Mouse (Mus musculus) kidney, adult 2 months (tissue): ENCODE measurements around the gene Btbd18.

ENCODE experiments used
- CTCF ChIP-seq: fragments of 200-500 bp; conservative IDR thresholded peaks from 2 replicates; pipeline ENCODE4 v1.5.1; 2011; ENCODE audit warnings: low read depth, mild to moderate bottlenecking, control low read depth, low read length, moderate library complexity, mixed read lengths; ENCODE audit not compliant: insufficient read depth, insufficient read length
- POLR2A ChIP-seq: fragments of 200-500 bp; IDR thresholded peaks from one replicate; pipeline ENCODE4 v1.6.1; 2011; ENCODE audit warnings: low read depth, low read length, control low read depth

DNA sequence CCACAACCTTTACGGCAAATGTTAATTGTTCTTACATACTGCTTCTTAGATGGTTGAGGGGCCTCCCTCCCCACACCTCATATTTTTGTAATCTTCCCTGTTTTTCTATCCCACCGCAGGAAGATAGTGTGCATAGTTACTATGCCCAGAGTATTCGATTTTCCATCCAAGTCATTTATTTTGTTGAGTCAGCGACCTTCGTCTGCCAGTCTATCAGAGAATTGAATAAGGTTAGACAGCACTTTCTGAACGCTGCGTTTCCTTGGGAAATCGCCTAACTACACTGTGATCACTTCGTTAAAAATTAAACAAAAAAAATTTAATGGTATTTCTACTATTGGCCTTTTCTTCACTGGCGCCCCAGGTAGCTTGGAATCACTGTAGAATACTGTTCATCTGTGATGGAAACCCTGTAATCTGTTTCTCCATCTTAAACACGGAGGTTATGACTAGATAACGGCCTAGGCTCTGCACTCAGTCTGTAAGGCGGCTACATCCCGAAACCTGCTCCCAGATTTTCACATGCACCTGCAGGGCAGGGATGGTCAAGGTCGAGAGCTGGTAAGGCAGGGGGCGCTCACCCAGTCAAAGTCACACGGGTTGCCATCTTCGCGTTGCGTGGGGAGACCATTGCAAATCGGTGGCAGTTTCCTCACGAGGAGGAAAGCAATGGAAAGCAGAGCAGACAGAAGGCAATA is 18.5 kb downstream of the Btbd18 start:
- no peak for TF ChIP-seq POLR2A
- peak; percentile 27; the same call in 1 of the 2 replicates for TF ChIP-seq CTCF
